Mouse (Mus musculus) ES-E14 (cell line): ENCODE results near the gene Cdkn2aipnl.

ENCODE experiments used
- CHD2 ChIP-seq: IDR thresholded peaks from 2 replicates; pipeline ENCODE4 v1.6.1; 2014; ENCODE audit warnings: mild to moderate bottlenecking, low read depth, low read length, inconsistent platforms
- HCFC1 ChIP-seq: IDR thresholded peaks from 2 replicates; pipeline ENCODE4 v1.6.1; 2012; ENCODE audit warnings: low read length, inconsistent platforms, borderline replicate concordance; ENCODE audit not compliant: insufficient read depth
- MAFK ChIP-seq: IDR thresholded peaks from 2 replicates; pipeline ENCODE4 v1.6.1; 2014; ENCODE audit warnings: mild to moderate bottlenecking, low read depth, low read length, inconsistent platforms; ENCODE audit not compliant: insufficient read depth
- ZC3H11A ChIP-seq: IDR thresholded peaks from 2 replicates; pipeline ENCODE4 v1.6.1; 2012; ENCODE audit warnings: low read depth, mild to moderate bottlenecking, inconsistent platforms, low read length, borderline replicate concordance
- ZNF384 ChIP-seq: IDR thresholded peaks from 2 replicates; pipeline ENCODE4 v1.6.1; 2012; ENCODE audit warnings: low read depth, low read length, inconsistent platforms

- no peak for TF ChIP-seq HCFC1
- no peak for TF ChIP-seq CHD2
- no peak for TF ChIP-seq ZNF384
- TF ChIP-seq MAFK: no peak
- TF ChIP-seq ZC3H11A: no peak
Observed at GRCm38 (mm10) chr11:51949155-51949840, 18.2 kb upstream of the Cdkn2aipnl start.
